Mouse (Mus musculus) kidney, embryonic 15.5 days (tissue): Measurements from ENCODE around the gene Slirp. TPM values are rescaled to one million over a fixed set of nuclear protein-coding genes. Genes with fewer than 3 reads are reported as not detected.
"Not testable (repeated sequence)": the region's sequence is repeated elsewhere in the genome, so short reads cannot be mapped to it uniquely, and the experiment has no call there.

Experiments
- ATAC-seq: fragments of 200-750 bp; cut with Nextera tagmentation; replicated peaks from 2 replicates; pipeline ENCODE4 v1.8.0; 2017; ENCODE audit warnings: moderate TSS enrichment; ENCODE audit not compliant: low FRiP score
- H3K27ac ChIP-seq: fragments of 300-500 bp; sonication (generic); 2 replicates; pipeline ENCODE4 v1.5.1; 2015; ENCODE audit warnings: mild to moderate bottlenecking, inconsistent platforms
- H3K27me3 ChIP-seq: fragments of 300-500 bp; sonication (generic); 2 replicates; pipeline ENCODE4 v1.6.1; 2015; ENCODE audit warnings: inconsistent platforms
- H3K36me3 ChIP-seq: fragments of 300-500 bp; sonication (generic); 2 replicates; pipeline ENCODE4 v1.6.1; 2015; ENCODE audit warnings: inconsistent platforms
- H3K4me1 ChIP-seq: fragments of 300-500 bp; sonication (generic); 2 replicates; pipeline ENCODE4 v1.6.1; 2015; ENCODE audit warnings: inconsistent platforms
- H3K4me2 ChIP-seq: fragments of 300-500 bp; sonication (generic); 2 replicates; pipeline ENCODE4 v1.6.1; 2015; ENCODE audit warnings: moderate library complexity, mild to moderate bottlenecking, inconsistent platforms
- H3K4me3 ChIP-seq: fragments of 300-500 bp; sonication (generic); replicated peaks from 2 replicates; pipeline ENCODE4 v1.5.1; 2015; ENCODE audit warnings: mild to moderate bottlenecking, inconsistent platforms
- H3K9ac ChIP-seq: fragments of 300-500 bp; sonication (generic); 2 replicates; pipeline ENCODE4 v1.6.1; 2015; ENCODE audit warnings: mild to moderate bottlenecking, inconsistent platforms
- H3K9me3 ChIP-seq: fragments of 300-500 bp; sonication (generic); replicated peaks from 2 replicates; pipeline ENCODE4 v1.6.1; 2016; ENCODE audit warnings: inconsistent platforms
- WGBS: fragments of 180-500 bp; shearing (Covaris S2); methylation state at CpG from one replicate; pipeline ENCODE4 v1.1.7; 2015; ENCODE audit warnings: mixed read lengths; 5-methylcytosine and 5-hydroxymethylcytosine counted together
- microRNA-seq: library from miRNA; unstranded; fragments of <30 nt; microRNA quantifications from one replicate; pipeline ENCODE4, GENCODE M21; 2016
- polyA plus RNA-seq: library from polyadenylated mRNA; unstranded; fragments of >200 nt; fragmentation: Nextera tagmentation; extraction: Ambion mirVana; gene quantifications from 2 replicates; pipeline ENCODE4 v1.2.1, GENCODE M21; 2015

The Slirp gene
- polyA plus RNA-seq, 1 experiment from 2014 or later, result 310 TPM

GRCm38 (mm10) chr12:87488683-87489082, 45.0 kb downstream of the Slirp start:
- not testable (repeated sequence) for H3K36me3 ChIP-seq
- WGBS, result 73% methylated on average over 2 of the region's 2 CpGs

GRCm38 (mm10) chr12:87494421-87494820, 50.7 kb downstream of the Slirp start, which contains the start of gene Gm5788:
Gm5788 (plus strand) TSS chr12:87494721.
- not testable (repeated sequence) for H3K4me1 ChIP-seq, H3K4me3 ChIP-seq, H3K27me3 ChIP-seq, H3K4me2 ChIP-seq, H3K9me3 ChIP-seq, H3K9ac ChIP-seq, H3K36me3 ChIP-seq, H3K27ac ChIP-seq, ATAC-seq
- 86% methylated on average over 3 of the region's 3 CpGs for WGBS

More at GRCm38 (mm10) chr12:87488683-87489082, 45.0 kb downstream of the Slirp start:
- H3K4me1 ChIP-seq, H3K9ac ChIP-seq, ATAC-seq, H3K9me3 ChIP-seq, H3K4me2 ChIP-seq, H3K4me3 ChIP-seq, H3K27me3 ChIP-seq, H3K27ac ChIP-seq: not testable (repeated sequence)

Small RNAs within 50 kb of the gene (microRNA-seq; reads per million reads assigned to microRNA genes)
- 26.9 reads per million, percentile 43 among the genes with 10 or more reads in this experiment for gene Mir3068

Other genes starting within 250 kb of the Slirp start
- gene Samd15, start 244.2 kb upstream of the Slirp start, polyA plus RNA-seq, result 1.3 and 1.7 TPM in 2 replicates
- 2.1 and 2.2 TPM in 2 replicates for gene Tmed8, start 243.4 kb upstream of the Slirp start, polyA plus RNA-seq
- 0.55 and 0.66 TPM in 2 replicates for gene Noxred1, start 205.2 kb upstream of the Slirp start, polyA plus RNA-seq
- gene Vipas39, start 177.6 kb upstream of the Slirp start, polyA plus RNA-seq, result 44.4 and 46.6 TPM in 2 replicates
- gene Ahsa1, start 177.4 kb upstream of the Slirp start, polyA plus RNA-seq, result 235 and 248 TPM in 2 replicates
- gene Ism2, start 144.2 kb upstream of the Slirp start, polyA plus RNA-seq, result 0.98 and 1.1 TPM in 2 replicates
- gene Sptlc2, start 55.5 kb upstream of the Slirp start, polyA plus RNA-seq, result 75.4 and 78.5 TPM in 2 replicates
- gene Alkbh1, start 121 bp downstream of the Slirp start, polyA plus RNA-seq, result 61.9 and 64.6 TPM in 2 replicates
- gene Snw1, start 28.4 kb downstream of the Slirp start, polyA plus RNA-seq, result 135 and 136 TPM in 2 replicates
- gene Gm5788, start 50.8 kb downstream of the Slirp start, polyA plus RNA-seq, result not detected in 2 replicates
- gene Gm8300, start 70.4 kb downstream of the Slirp start, polyA plus RNA-seq, result not detected in 2 replicates
- gene Oog1, start 158.8 kb downstream of the Slirp start, polyA plus RNA-seq, result not detected in 2 replicates
- gene Gm4027, start 175.0 kb downstream of the Slirp start, polyA plus RNA-seq, result not detected in 2 replicates
- not detected in 2 replicates for gene Gm16381, start 200.7 kb downstream of the Slirp start, polyA plus RNA-seq